Mouse (Mus musculus) myocyte (in vitro differentiated cells): Measurements from ENCODE around the gene Dzip1. TPM values are rescaled to one million over a fixed set of nuclear protein-coding genes. Genes with fewer than 3 reads are reported as not detected.

ENCODE experiments used
- H3K27me3 ChIP-seq: one replicate; pipeline ENCODE4 v1.6.1; 2011; ENCODE audit not compliant: control insufficient read depth, insufficient read depth, insufficient read length
- H3K36me3 ChIP-seq: one replicate; pipeline ENCODE4 v1.6.1; 2011; ENCODE audit not compliant: control insufficient read depth, insufficient read depth
- H3K4me2 ChIP-seq: one replicate; pipeline ENCODE4 v1.6.1; 2011; ENCODE audit warnings: low read depth, control low read depth
- H3K4me3 ChIP-seq: one replicate; pipeline ENCODE4 v1.5.1; 2011; ENCODE audit warnings: mild to moderate bottlenecking, control low read depth, moderate library complexity
- H3K79me2 ChIP-seq: one replicate; pipeline ENCODE4 v1.6.1; 2011; ENCODE audit not compliant: control insufficient read depth, insufficient read depth
- H3ac ChIP-seq: one replicate; pipeline ENCODE4 v1.6.1; 2011; ENCODE audit not compliant: control insufficient read depth, insufficient read length
- CEBPB ChIP-seq: IDR thresholded peaks from 2 replicates; pipeline ENCODE4 v1.6.1; 2011; ENCODE audit warnings: mild to moderate bottlenecking, moderate library complexity; ENCODE audit not compliant: poor library complexity, insufficient read depth, severe bottlenecking
- E2F4 ChIP-seq: IDR thresholded peaks from one replicate; pipeline ENCODE4 v1.6.1; 2011; ENCODE audit warnings: mild to moderate bottlenecking, control low read depth, moderate library complexity; ENCODE audit not compliant: insufficient read depth
- MAX ChIP-seq: IDR thresholded peaks from one replicate; pipeline ENCODE4 v1.6.1; 2011; ENCODE audit warnings: low read depth, mild to moderate bottlenecking, control low read depth
- MYOD1 ChIP-seq, 3 experiments: IDR thresholded peaks; one replicate each; pipeline ENCODE4 v1.6.1; 2011; ENCODE audit warnings: control low read depth in 2 of 3, low read depth in 2 of 3, mild to moderate bottlenecking in 2 of 3, moderate library complexity in 1 of 3; ENCODE audit not compliant: insufficient read length in 2 of 3, control insufficient read depth in 1 of 3
- MYOG ChIP-seq, 3 experiments: IDR thresholded peaks; one replicate each; pipeline ENCODE4 v1.6.1; 2011; ENCODE audit warnings: control low read depth in 2 of 3, low read depth in 2 of 3, mild to moderate bottlenecking in 2 of 3; ENCODE audit not compliant: insufficient read length in 2 of 3, control insufficient read depth in 1 of 3, insufficient read depth in 1 of 3
- POLR2A ChIP-seq: IDR thresholded peaks from one replicate; pipeline ENCODE4 v1.6.1; 2011; ENCODE audit warnings: low read depth, mild to moderate bottlenecking, control low read depth, moderate library complexity; ENCODE audit not compliant: insufficient read length
- POLR2AphosphoS2 ChIP-seq: IDR thresholded peaks from one replicate; pipeline ENCODE4 v1.6.1; 2011; ENCODE audit warnings: low read depth, control low read depth; ENCODE audit not compliant: insufficient read length
- REST ChIP-seq: IDR thresholded peaks from one replicate; pipeline ENCODE4 v1.6.1; 2011; ENCODE audit warnings: mild to moderate bottlenecking, control low read depth, moderate library complexity; ENCODE audit not compliant: insufficient read depth, insufficient read length
- SRF ChIP-seq: IDR thresholded peaks from one replicate; pipeline ENCODE4 v1.6.1; 2011; ENCODE audit warnings: low read depth; ENCODE audit not compliant: control insufficient read depth, insufficient read length
- TCF12 ChIP-seq: IDR thresholded peaks from one replicate; pipeline ENCODE4 v1.6.1; 2011; ENCODE audit warnings: mild to moderate bottlenecking, control low read depth; ENCODE audit not compliant: poor library complexity, insufficient read depth, severe bottlenecking
- TCF3 ChIP-seq: IDR thresholded peaks from one replicate; pipeline ENCODE4 v1.6.1; 2011; ENCODE audit warnings: low read depth, control low read depth; ENCODE audit not compliant: insufficient read length
- USF1 ChIP-seq: IDR thresholded peaks from one replicate; pipeline ENCODE4 v1.6.1; 2011; ENCODE audit warnings: low read depth, mild to moderate bottlenecking, control low read depth, moderate library complexity
- polyA plus RNA-seq: library from polyadenylated mRNA; unstranded; fragments of >200 nt; fragmentation: generic; extraction: Trizol; gene quantifications from one replicate; pipeline ENCODE4 v1.2.1, GENCODE M21; 2012; ENCODE audit warnings: missing spikeins

The Dzip1 gene
- polyA plus RNA-seq, 1 experiment = 3.8 TPM

DNA sequence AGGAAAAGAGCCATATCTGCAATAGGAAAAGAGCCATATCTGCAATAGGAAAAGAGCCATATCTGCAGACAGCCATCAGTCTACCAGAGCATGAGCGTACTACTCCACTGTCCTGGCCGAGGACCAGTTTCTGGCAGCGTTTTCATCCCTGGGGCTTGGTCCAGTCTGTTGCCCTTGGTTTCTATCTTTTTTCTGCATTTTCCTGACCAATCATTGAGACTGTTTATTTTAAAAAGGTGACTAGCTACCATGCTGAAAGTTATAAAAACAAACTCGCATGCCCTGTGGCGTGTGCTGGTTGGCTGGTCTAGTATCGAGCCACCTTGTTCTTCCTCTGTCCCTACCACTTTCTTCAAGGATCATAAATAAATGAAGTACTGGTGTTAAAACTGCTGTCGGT lies 30.0 kb downstream of the Dzip1 start:
- no peak overlapping the region for H3ac ChIP-seq
- H3K36me3 ChIP-seq = peaks cover 8% of the 10 kb centered on the region

DNA sequence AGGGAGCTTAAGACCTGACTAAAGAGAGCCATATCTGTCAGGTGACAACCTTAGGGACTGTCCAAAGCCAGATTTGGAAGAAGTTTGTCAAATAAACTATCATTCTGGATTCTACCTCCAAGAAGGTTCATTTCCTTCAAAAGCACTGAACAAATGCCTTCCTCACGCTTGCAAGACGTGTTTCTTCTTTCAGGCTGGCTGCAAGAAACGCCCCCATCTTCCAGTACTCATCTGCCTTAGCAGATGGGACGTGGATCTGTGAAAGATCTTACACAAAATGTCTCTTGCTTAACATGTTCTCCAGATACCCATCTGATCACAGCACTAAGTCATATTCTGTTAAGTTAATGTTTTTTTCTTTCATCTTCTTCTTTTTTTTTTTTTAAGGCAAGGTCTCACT lies 35.2 kb downstream of the Dzip1 start:
- Histone ChIP-seq H3ac (no peak overlapping the region), H3K79me2 (no peaks in the 10 kb centered on the region), H3K4me3 (no peak overlapping the region), H3K36me3 (peaks cover 8% of the 10 kb centered on the region), H3K4me2 (no peak overlapping the region), H3K27me3 (no peaks in the 10 kb centered on the region)
- TF ChIP-seq MAX (no peak), E2F4 (no peak), TCF3 (no peak), MYOD1 (IDR thresholded peaks at IDR 0.05; ENCODE audit: control insufficient read depth in 1 of 3, insufficient read length in 2 of 3, low read depth in 2 of 3) (no peak), CEBPB (no peak)

More for the DNA sequence above, 30.0 kb downstream of the Dzip1 start:
- TF ChIP-seq CEBPB (no peak), MAX (no peak), E2F4 (no peak), SRF (no peak), USF1 (no peak), TCF3 (no peak), TCF12 (no peak), MYOD1 (IDR thresholded peaks at IDR 0.05; ENCODE audit: control insufficient read depth in 1 of 3, insufficient read length in 2 of 3, low read depth in 2 of 3) (no peak), REST (no peak), POLR2A (no peak), MYOG (IDR thresholded peaks at IDR 0.05; ENCODE audit: control insufficient read depth in 1 of 3, insufficient read depth in 1 of 3, insufficient read length in 2 of 3, low read depth in 2 of 3) (no peak), POLR2AphosphoS2 (no peak)
- no peaks in the 10 kb centered on the region for H3K27me3 ChIP-seq
- no peak overlapping the region for H3K4me2 ChIP-seq
- H3K79me2 ChIP-seq = no peaks in the 10 kb centered on the region
- H3K4me3 ChIP-seq = no peak overlapping the region

DNA sequence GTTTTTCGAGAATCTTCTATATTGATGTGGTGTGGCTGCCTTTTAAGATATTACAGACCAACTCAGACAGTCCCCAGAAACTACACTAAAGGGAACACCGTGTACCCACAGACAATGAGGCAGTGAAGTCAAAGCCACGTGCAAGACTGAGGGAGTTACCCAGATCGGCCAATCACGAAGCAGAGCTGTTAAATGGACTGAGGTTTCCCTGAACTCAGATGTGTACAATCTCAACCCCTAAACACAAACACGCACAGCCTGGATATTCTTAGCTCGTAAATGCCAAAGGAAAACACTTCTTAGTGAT lies 41.1 kb downstream of the Dzip1 start:
- no peaks in the 10 kb centered on the region for H3K36me3 ChIP-seq
- no peaks in the 10 kb centered on the region for H3K27me3 ChIP-seq
- TF ChIP-seq MAX (no peak), CEBPB (no peak), REST (no peak)
- no peak overlapping the region for H3ac ChIP-seq
- H3K4me3 ChIP-seq = no peak overlapping the region
- H3K79me2 ChIP-seq = no peaks in the 10 kb centered on the region
- H3K4me2 ChIP-seq = no peak overlapping the region

DNA sequence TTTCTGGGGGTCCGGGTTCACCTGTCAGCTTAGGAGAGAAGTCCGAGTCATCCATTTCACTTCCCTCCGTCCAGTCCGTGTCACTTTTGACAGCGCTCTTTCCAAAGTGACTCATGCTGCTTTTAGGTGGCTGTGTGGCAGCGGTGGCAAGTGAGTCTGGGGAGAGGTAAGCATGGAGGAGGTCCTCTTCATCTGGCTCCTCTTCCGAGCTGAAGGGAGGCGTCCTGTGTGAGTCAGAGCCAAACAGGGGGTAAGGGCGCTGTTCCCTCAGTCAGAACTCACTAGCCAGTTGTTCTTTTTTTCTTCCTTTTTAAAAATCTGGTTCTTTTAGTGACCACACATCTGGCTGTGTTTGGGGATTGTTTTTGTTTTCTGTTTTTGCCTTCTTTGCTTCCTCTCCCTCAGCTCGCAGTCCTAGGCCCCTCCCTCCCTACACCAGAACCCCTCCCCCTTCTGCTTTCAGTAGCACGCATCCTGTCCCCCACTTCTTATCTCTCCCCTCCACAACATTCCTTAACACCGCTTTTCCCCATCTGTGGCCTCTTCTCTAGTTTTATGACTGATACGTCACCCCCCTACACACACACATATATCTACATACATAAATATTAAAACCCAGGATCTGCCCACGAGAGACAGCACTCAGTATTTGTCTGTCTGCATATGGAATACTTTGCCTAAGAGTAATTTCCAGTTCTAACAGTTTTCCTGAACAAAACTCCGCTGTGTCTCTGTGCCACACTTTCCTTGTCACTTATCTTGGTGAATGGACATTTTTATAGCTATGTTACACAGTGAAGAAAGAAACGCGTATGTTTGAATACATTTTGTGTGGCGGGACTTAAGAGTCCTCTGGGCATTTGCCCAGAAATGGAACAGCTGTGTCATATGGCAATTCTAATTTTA lies 41.7 kb downstream of the Dzip1 start:
- Histone ChIP-seq H3K4me3 (no peak overlapping the region), H3ac (no peak overlapping the region), H3K36me3 (no peaks in the 10 kb centered on the region), H3K27me3 (no peaks in the 10 kb centered on the region), H3K4me2 (no peak overlapping the region), H3K79me2 (no peaks in the 10 kb centered on the region)
- TF ChIP-seq USF1 (no peak), REST (no peak), MYOD1 (IDR thresholded peaks at IDR 0.05; ENCODE audit: control insufficient read depth in 1 of 3, insufficient read length in 2 of 3, low read depth in 2 of 3) (no peak), CEBPB (no peak), MYOG (IDR thresholded peaks at IDR 0.05; ENCODE audit: control insufficient read depth in 1 of 3, insufficient read depth in 1 of 3, insufficient read length in 2 of 3, low read depth in 2 of 3) (no peak), TCF12 (no peak), POLR2AphosphoS2 (no peak), E2F4 (no peak), MAX (no peak), POLR2A (no peak), SRF (no peak), TCF3 (no peak)

DNA sequence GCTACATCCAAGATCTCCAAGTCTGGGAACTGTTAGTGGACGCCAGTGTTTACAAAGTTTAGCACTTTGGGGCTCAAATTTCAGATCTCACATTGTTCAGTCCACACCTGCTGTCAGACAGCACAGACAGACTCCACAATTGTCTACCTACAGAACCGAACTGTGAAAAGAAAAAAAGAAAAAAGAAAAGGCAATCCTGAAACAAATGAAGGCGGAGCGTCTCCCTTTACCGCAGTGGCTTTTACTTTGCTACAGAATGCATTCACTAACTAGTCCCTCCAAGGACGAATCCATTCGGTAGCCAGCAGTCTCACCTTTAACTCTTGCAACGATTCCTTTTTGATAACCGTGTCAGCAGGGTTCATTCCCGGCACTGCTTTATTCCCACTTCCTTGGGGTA lies 44.6 kb downstream of the Dzip1 start:
- Histone ChIP-seq H3K27me3 (no peaks in the 10 kb centered on the region), H3ac (no peak overlapping the region), H3K36me3 (no peaks in the 10 kb centered on the region), H3K4me3 (no peak overlapping the region), H3K79me2 (no peaks in the 10 kb centered on the region), H3K4me2 (no peak overlapping the region)
- no peak for TF ChIP-seq MYOD1 (IDR thresholded peaks at IDR 0.05; ENCODE audit: control insufficient read depth in 1 of 3, insufficient read length in 2 of 3, low read depth in 2 of 3)
- no peak for TF ChIP-seq MAX
- TF ChIP-seq TCF12 = no peak
- TF ChIP-seq E2F4 = no peak
